Mouse (Mus musculus): ENCODE data around the gene Ntn1. TPM values are rescaled to one million over a fixed set of nuclear protein-coding genes. Genes with fewer than 3 reads are reported as not detected.
A peak's percentile ranks its signal among the peaks of the same experiment; 100 is the strongest.

Ntn1 gene
- polyA plus RNA-seq, 1 experiment: 6.1 TPM

GRCm38 (mm10) chr11:68214496-68215205 lies 186.0 kb downstream of the Ntn1 start:
- no peak overlapping the region for H3K4me3 ChIP-seq (ENCODE audit: insufficient read depth, low read length)
- TF ChIP-seq CTCF (IDR thresholded peaks at IDR 0.05; ENCODE audit: borderline replicate concordance, insufficient read depth, low read length) (no peak), POLR2A (IDR thresholded peaks at IDR 0.05; ENCODE audit: low read depth, low read length) (no peak)
- H3K27ac ChIP-seq (ENCODE audit: insufficient read depth, low read length): no peak overlapping the region
- peaks cover 7% of the 10 kb centered on the region for H3K4me1 ChIP-seq (ENCODE audit: control insufficient read depth, insufficient read depth, low read length)

DNA sequence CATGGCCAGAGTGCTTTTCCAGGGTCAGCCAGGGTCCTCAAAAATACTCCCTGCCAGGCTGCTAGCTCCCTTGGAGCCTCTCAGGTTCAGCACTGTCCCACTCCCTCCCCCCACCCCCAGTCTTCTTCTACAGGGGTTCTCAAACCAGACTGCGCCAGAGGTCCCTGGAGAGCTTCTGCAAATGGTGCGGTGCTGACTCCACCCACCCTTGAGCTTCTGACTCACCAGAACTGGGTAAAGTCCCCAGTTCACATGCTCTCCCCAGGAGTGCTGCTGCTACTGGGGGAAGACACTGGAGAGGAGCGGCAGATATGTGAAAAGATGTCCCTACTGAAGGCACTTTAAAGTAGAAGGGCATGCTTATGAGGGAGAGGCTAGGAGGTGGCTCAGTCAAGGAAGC lies 186.7 kb downstream of the Ntn1 start:
- Histone ChIP-seq H3K4me3 (ENCODE audit: insufficient read depth, low read length) (no peak overlapping the region), H3K4me1 (ENCODE audit: control insufficient read depth, insufficient read depth, low read length) (peaks cover 7% of the 10 kb centered on the region), H3K27ac (ENCODE audit: insufficient read depth, low read length) (no peak overlapping the region)
- TF ChIP-seq POLR2A (IDR thresholded peaks at IDR 0.05; ENCODE audit: low read depth, low read length) (no peak), CTCF (IDR thresholded peaks at IDR 0.05; ENCODE audit: borderline replicate concordance, insufficient read depth, low read length) (no peak)

DNA sequence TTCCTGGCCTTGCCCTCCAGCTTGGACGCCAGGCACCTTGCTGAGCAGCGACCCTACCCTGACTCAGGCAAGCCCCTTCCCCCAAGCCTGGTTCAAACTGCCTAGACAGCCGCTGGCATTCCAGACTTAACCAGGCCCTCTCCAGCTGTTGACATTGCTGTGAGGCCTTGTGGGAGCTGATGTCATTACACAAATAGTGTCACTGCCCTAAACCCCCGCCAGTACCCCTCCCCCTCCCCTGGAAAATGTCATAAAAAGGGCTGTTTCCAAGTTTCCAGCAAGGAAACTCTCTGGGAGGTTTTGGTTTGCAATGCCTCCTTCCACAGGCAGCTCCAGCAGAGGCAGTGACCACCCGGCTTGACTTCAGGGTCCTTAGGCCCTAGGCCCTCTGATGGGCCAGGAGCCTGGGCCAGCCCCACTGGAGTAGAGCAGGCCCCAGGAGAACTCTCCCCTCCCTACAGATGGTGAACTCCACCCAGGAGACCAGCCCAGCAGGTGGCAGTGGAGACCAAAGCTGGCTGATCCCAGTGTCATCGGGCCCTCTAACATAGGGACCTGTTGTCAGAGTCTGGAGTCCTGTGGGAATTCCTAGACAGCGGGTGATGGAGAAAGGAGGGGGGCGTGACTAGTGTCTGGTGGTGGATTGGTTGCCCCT lies 188.6 kb downstream of the Ntn1 start:
- TF ChIP-seq CTCF (IDR thresholded peaks at IDR 0.05; ENCODE audit: borderline replicate concordance, insufficient read depth, low read length): peak; percentile 49; the same call in 1 of the 2 replicates
- no peak for TF ChIP-seq POLR2A (IDR thresholded peaks at IDR 0.05; ENCODE audit: low read depth, low read length)
- no peak overlapping the region for H3K4me3 ChIP-seq (ENCODE audit: insufficient read depth, low read length)
- H3K4me1 ChIP-seq (ENCODE audit: control insufficient read depth, insufficient read depth, low read length): peaks cover 7% of the 10 kb centered on the region
- no peak overlapping the region for H3K27ac ChIP-seq (ENCODE audit: insufficient read depth, low read length)

DNA sequence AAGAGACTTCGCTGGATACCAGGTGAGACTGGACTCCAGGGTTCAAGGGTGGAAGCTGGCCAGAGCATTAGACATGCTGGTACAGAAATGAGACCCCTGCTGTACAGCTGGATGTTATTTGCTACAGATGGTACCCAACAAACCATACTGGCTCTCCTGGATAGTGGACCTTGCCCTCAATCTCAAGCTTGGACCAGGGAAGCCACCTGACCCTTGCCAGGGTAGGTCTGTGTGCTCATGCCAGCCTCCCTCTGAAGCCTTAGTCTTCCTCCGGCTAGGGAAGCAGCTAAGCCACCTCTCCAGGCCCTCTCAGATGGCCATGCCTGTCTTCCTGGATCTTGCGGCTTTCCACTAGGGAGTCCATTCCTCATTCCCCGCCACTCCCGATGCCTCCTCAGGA lies 189.9 kb downstream of the Ntn1 start:
- H3K4me1 ChIP-seq (ENCODE audit: control insufficient read depth, insufficient read depth, low read length): peaks cover 7% of the 10 kb centered on the region
- H3K27ac ChIP-seq (ENCODE audit: insufficient read depth, low read length): no peak overlapping the region
- H3K4me3 ChIP-seq (ENCODE audit: insufficient read depth, low read length): no peak overlapping the region
- TF ChIP-seq POLR2A (IDR thresholded peaks at IDR 0.05; ENCODE audit: low read depth, low read length) (no peak), CTCF (IDR thresholded peaks at IDR 0.05; ENCODE audit: borderline replicate concordance, insufficient read depth, low read length) (no peak)

- no peak for TF ChIP-seq POLR2A (IDR thresholded peaks at IDR 0.05; ENCODE audit: low read depth, low read length)
- no peak for TF ChIP-seq CTCF (IDR thresholded peaks at IDR 0.05; ENCODE audit: borderline replicate concordance, insufficient read depth, low read length)
- H3K27ac ChIP-seq (ENCODE audit: insufficient read depth, low read length): no peak overlapping the region
- H3K4me3 ChIP-seq (ENCODE audit: insufficient read depth, low read length): no peak overlapping the region
- peaks cover 7% of the 10 kb centered on the region for H3K4me1 ChIP-seq (ENCODE audit: control insufficient read depth, insufficient read depth, low read length)
These were observed 191.1 kb downstream of the Ntn1 start for GRCm38 (mm10) chr11:68209506-68209905.

- H3K4me1 ChIP-seq (ENCODE audit: control insufficient read depth, insufficient read depth, low read length): peaks cover under 1% of the 10 kb centered on the region; the same call in 1 of the 2 replicates
- H3K4me3 ChIP-seq (ENCODE audit: insufficient read depth, low read length): no peak overlapping the region
- H3K27ac ChIP-seq (ENCODE audit: insufficient read depth, low read length): no peak overlapping the region
These were observed 192.0 kb downstream of the Ntn1 start for GRCm38 (mm10) chr11:68208582-68208981.

DNA sequence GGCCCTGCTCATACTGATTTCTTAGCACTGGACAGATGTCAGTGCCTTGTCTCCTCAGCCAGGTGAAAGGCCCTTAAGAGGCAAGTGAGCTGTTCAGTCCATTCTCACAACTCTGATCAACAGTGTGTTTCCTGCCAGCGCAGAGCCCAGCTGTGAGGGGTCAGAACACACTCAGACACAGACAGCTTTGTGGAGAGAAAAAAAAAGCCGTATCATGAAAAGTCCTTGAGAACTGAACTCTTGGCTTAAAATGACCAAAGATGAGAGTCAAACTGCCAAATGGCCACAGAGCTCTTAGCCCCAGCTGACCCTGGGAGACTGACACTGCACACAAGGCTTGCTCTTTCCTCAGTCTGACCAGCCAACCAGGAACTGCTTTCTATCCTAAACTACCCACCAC lies 192.6 kb downstream of the Ntn1 start:
- Histone ChIP-seq H3K27ac (ENCODE audit: insufficient read depth, low read length) (no peak overlapping the region), H3K4me1 (ENCODE audit: control insufficient read depth, insufficient read depth, low read length) (no peaks in the 10 kb centered on the region), H3K4me3 (ENCODE audit: insufficient read depth, low read length) (no peak overlapping the region)
- TF ChIP-seq POLR2A (IDR thresholded peaks at IDR 0.05; ENCODE audit: low read depth, low read length): no peak
- no peak for TF ChIP-seq CTCF (IDR thresholded peaks at IDR 0.05; ENCODE audit: borderline replicate concordance, insufficient read depth, low read length)

More at GRCm38 (mm10) chr11:68208582-68208981, 192.0 kb downstream of the Ntn1 start:
- no peak for TF ChIP-seq CTCF (IDR thresholded peaks at IDR 0.05; ENCODE audit: borderline replicate concordance, insufficient read depth, low read length)

DNA sequence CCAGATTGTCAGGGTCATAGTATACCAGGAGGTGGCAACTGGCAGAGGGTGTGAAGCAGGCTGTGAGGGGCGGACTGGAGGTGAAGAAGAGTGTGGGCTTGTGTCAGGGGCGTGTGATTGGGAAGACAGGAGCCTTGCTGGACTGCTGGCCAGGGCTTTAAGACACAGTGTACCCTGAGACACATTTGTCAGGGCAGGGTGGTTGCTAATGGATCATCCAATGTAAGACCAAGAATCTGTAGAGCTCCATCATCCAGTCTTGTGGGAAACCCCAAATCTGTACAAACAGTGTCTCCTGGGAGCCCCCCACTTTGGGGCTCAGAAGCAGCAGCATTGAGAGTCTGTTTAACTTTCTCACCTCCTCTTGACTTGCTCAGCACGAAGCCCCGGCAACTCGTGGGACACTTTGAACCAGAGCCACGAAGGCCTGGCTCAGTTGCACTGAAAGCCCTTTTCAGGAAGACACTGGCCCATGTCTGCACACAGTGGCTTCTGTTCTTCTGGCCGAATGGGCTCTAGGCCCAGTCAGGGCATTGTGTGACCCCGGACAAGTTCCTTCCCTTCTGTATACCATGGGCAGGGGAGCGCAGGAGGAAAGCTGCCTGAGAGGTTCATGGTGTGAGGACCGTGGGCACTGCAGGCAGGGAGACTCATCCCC lies 194.9 kb downstream of the Ntn1 start:
- no peak overlapping the region for H3K27ac ChIP-seq (ENCODE audit: insufficient read depth, low read length)
- no peak for TF ChIP-seq POLR2A (IDR thresholded peaks at IDR 0.05; ENCODE audit: low read depth, low read length)
- no peak for TF ChIP-seq CTCF (IDR thresholded peaks at IDR 0.05; ENCODE audit: borderline replicate concordance, insufficient read depth, low read length)
- no peak overlapping the region for H3K4me3 ChIP-seq (ENCODE audit: insufficient read depth, low read length)
- no peaks in the 10 kb centered on the region for H3K4me1 ChIP-seq (ENCODE audit: control insufficient read depth, insufficient read depth, low read length)

DNA sequence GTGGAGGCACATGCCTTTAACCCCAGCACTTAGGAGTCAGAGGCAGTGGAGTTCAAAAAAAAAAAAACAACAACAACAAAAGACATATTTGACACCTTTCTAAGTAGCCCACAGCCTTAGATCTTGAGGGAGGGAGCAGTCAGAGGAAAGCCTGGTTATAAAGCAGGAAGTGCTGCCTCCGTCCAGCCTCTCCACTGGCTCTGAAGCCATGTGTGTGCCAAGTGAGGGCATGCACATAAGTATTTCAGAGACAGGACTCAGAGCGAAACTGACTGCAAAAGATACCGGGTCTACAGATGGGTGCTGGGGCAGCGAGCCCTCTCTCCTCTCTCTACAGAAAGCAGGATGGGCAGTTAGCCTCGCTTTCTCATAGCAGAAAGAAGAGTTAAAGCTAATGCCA lies 196.2 kb downstream of the Ntn1 start:
- TF ChIP-seq POLR2A (IDR thresholded peaks at IDR 0.05; ENCODE audit: low read depth, low read length) (no peak), CTCF (IDR thresholded peaks at IDR 0.05; ENCODE audit: borderline replicate concordance, insufficient read depth, low read length) (no peak)
- H3K27ac ChIP-seq (ENCODE audit: insufficient read depth, low read length): no peak overlapping the region
- no peaks in the 10 kb centered on the region for H3K4me1 ChIP-seq (ENCODE audit: control insufficient read depth, insufficient read depth, low read length)
- no peak overlapping the region for H3K4me3 ChIP-seq (ENCODE audit: insufficient read depth, low read length)

Measured in embryonic fibroblast, embryonic 13.5 days (primary cell).